Mouse (Mus musculus): ENCODE measurements around the gene Mad1l1.
A peak's percentile ranks its signal among the peaks of the same experiment; 100 is the strongest.

Gene Mad1l1

DNA sequence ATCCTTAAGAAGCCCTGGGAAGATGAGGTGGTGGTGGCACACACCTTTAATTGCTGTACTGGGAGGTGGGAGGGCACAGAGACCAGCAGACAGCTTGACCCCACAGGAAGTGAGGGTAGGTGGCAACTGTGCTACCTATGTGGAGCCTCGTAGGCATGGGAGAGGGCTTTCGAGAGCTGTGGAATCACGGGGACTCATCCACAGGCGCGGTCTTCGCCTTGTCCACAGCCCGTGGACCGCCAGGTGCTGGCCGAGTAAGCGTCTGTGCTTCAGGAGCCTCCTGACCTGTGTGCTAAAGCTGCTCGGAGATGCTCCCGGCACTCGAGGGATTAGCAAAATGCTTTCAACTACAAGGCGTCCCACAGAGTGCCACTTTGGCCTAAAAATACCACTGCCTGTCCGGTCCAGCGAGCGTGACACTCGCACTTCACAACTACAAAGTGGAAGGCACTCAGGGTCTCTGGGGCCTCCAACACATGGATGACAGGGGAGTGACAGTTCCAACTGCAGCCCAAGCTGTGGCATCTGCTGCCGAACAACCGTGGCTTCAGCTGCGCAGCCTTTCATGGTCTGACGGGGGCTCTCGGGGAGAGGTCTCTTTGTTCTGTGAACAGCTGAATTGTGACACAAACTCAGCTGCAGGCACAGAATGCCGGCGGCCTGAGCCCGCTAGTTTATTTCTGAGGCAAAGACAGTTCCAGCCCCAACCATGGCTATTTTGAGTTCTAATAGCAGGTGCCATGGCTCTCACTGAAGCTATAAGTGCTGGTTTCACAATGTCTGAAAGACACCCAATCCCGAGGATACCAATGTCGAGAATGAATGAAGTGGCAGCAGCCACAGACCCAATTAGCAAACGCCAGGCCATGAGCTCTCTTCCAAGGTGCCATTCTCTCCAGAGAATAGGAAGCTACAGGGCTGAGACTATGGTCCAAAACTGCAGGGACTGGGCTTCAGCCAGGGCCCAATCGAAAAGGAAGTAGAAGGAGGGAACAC is 57.3 kb downstream of the Mad1l1 start:
- DNase-seq (ENCODE audit: low spot score in 2 of 2), result peak; percentile 84 to 91

DNA sequence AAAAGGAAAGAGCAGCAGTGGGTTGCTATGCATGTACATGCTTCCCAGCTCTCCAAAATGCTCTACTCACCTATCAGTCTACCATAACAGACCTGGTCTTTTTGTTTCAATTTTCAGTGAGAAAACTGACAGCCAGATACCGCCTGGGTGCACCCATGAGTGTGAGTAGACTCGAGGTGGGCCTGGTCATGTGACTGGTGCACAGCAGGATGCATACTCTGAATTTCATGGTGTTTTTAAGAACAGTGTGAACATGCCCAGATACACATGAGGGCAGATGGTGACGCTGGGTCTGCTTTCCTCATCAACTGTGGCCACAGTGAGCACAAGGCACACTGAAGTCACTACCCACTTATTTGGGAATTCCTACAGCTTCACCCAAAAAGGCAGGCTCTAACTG is 59.0 kb downstream of the Mad1l1 start:
- DNase-seq (ENCODE audit: low spot score in 2 of 2), result peak; percentile 65 to 70

DNA sequence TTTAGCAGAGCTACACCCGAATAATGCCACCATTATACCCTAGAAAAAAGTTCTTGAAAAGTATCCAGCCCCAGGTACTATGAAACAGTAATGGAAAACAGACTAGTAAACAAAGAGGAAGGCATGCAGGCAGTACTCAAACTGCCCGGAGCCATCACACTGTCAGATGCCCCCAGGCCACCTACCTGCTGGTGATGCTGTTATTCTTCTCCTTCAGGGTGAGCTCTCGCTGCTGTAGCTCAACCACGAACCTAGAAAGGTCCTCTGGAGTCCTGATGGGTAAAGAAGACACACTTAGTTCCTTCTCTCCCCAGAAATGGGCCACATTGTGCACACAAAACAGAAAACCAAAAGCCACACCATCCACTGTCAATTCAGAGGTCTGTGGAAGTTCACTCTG is 60.0 kb downstream of the Mad1l1 start:
- DNase-seq (ENCODE audit: low spot score in 2 of 2), result no peak

DNA sequence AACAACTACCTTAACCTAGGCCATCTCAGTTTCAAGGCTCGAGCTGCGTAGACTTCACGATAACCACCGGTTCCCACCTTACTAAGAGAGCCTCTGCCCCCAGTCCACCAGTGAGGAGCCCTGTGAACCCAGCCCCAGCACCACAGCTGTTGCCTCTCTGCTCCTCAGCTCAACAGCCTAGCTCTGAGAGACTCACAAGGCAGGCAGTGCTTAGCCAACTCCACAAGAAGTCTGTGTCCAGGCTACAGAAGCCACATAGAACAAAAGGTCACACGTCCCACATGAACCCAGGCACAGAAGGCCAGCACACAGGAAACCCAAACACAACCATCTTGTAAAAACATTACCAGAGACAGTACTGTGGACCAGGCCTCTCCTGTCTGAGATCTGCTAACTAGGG is 62.7 kb downstream of the Mad1l1 start:
- DNase-seq (ENCODE audit: low spot score in 2 of 2), result no peak

DNA sequence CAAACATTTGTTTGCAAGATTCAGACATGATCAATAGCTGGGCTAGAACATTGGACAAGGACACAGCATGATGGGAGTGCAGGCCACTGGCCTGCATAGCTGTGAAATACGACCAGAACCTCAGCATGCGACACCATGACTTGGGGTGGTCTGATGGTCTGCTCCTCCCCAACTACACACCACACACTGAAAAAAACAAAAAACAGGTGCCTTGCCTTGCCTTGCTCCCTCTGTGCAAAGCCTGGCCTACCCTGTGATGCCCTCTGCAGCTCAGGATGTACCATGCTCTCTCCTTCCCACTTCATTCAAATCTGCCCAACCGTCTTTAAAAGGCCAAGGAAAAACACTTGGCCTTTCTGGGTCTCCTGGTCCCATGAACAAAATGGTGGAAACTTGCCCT is 63.3 kb downstream of the Mad1l1 start:
- DNase-seq (ENCODE audit: low spot score in 2 of 2), result peak; percentile 37 to 48

GRCm38 (mm10) chr5:140257439-140257838 is 63.9 kb downstream of the Mad1l1 start:
- no peak for DNase-seq (ENCODE audit: low spot score in 2 of 2)

GRCm38 (mm10) chr5:140256685-140257084 is 64.7 kb downstream of the Mad1l1 start:
- DNase-seq (ENCODE audit: low spot score in 2 of 2), result peak; percentile 47 to 52

DNA sequence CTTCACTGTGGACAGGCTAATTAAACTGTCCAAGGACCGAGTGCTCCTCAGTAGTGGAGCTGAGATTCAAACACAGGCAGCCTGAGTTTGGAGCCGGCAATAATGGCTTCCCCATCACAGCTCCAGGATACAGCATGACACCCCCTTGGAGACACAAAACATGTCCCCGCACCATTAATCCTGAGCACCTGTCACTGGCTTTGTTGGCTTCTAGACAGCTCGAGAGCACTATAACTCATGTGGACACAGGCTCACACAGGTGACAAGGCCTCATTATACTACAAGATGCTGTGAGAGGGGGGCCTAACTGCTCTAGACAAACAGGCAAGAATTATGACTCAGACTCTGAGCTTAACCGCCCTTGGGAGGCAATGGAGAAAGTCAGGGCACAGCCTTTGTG is 66.1 kb downstream of the Mad1l1 start:
- DNase-seq (ENCODE audit: low spot score in 2 of 2), result no peak

GRCm38 (mm10) chr5:140254656-140255055 is 66.7 kb downstream of the Mad1l1 start:
- no peak for DNase-seq (ENCODE audit: low spot score in 2 of 2)

GRCm38 (mm10) chr5:140251989-140252388 is 69.4 kb downstream of the Mad1l1 start:
- DNase-seq (ENCODE audit: low spot score in 2 of 2), result no peak

DNA sequence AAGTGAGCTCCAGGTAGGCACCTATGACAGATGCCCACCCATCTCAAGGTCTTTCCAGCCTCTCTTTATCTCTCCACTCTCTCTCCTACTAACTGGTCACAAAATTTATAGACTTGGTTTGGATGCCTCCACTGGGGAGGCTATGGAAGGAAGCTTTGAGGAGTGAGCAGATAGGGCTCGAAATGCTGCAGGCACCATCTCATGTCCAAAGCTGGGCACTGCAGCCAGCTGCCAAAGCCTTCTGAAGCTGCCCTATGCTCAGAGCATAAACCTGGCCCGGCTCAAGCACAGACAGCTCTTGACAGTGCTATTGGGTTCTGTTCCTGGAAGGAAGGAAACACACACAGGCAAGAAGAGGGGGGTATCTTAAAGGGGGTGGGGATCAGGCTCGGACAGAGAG is 71.0 kb downstream of the Mad1l1 start:
- DNase-seq (ENCODE audit: low spot score in 2 of 2), result no peak

- no peak for DNase-seq (ENCODE audit: low spot score in 2 of 2)
Measured at GRCm38 (mm10) chr5:140249359-140250062, 71.8 kb downstream of the Mad1l1 start.

GRCm38 (mm10) chr5:140248101-140248500 is 73.3 kb downstream of the Mad1l1 start:
- DNase-seq (ENCODE audit: low spot score in 2 of 2), result peak in 1 of 2 experiments; percentile 40

DNA sequence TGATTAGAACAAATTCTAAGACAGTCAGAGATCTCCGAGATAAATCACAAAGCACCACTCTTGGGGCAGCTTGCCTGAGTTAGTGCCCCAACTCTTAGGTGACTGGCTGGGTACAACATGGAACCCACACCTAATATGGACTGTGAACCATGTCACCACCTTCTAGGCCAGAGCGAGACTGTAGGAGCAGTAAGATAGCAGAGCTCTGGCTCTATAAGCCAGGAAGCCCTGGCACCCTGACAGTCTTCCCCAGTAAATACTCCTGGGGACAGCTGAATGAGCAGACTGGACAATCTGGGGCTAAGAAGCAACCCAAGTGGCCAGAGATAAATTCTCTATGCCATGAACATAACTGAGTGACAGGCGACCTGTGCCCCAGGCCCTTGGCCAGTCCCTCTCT is 81.1 kb downstream of the Mad1l1 start:
- DNase-seq (ENCODE audit: low spot score in 2 of 2), result no peak

DNA sequence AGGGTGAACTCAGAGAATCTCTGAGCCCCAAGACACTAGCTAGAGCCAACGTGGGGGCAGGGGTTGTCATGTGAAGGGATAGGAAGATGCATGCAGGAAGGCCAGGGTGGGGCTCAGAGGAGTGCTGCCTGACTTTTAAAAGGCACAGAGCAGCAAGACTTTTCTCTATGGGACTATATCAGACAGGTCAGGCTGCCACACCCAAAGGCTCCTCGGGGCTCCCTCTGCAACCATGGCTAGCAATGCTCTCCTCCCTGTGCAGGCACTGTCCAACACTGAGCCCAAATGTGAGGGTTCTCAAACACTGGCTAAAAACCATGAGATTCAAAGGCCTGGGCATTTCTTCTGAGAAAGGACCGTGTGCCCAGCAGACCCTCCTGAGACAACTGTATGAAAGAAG is 82.5 kb downstream of the Mad1l1 start:
- no peak for DNase-seq (ENCODE audit: low spot score in 2 of 2)

GRCm38 (mm10) chr5:140230818-140231217 is 90.5 kb downstream of the Mad1l1 start:
- no peak for DNase-seq (ENCODE audit: low spot score in 2 of 2)

- DNase-seq (ENCODE audit: low spot score in 2 of 2), result no peak
Measured at GRCm38 (mm10) chr5:140228306-140228705, 93.0 kb downstream of the Mad1l1 start.

GRCm38 (mm10) chr5:140226871-140227270 is 94.5 kb downstream of the Mad1l1 start:
- no peak for DNase-seq (ENCODE audit: low spot score in 2 of 2)

DNA sequence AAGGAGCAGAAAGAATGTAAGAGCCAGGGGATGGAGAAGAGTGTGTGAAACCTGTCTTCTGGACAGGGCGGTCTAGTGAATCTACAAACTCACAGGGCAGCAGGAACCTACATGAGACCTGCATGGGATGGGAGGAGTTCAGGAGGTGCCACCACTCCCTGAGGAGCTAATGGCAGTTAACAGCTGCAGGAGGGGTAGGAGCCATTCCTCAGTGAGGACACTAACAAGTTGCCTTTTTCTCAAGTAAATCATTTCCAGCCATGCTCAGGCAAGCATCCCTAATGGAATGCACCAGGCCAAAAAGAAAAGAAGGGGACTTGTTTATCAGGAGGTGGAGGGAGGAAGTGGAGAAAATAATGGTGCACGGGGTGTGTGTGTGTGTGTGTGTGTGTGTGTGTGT is 95.5 kb downstream of the Mad1l1 start:
- DNase-seq (ENCODE audit: low spot score in 2 of 2), result no peak

DNA sequence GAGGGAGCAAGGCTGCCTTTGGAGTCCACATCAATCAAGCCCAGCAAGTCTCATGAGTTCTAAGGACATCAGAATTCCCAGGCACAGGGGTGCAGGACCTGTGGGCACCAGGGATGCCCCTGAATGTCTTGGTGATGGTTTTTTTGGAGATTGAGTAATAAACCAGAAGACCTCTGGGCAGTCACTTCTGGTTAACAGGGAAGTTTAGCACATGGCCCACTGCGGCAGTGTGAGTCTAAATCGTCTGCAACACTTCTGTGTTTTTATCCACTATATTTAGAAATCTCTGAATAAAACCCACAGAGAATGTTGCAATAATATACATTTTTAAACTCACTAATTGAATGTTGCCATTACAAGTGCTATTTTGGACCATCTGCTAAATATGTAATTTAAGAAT is 96.2 kb downstream of the Mad1l1 start:
- DNase-seq (ENCODE audit: low spot score in 2 of 2), result no peak

DNA sequence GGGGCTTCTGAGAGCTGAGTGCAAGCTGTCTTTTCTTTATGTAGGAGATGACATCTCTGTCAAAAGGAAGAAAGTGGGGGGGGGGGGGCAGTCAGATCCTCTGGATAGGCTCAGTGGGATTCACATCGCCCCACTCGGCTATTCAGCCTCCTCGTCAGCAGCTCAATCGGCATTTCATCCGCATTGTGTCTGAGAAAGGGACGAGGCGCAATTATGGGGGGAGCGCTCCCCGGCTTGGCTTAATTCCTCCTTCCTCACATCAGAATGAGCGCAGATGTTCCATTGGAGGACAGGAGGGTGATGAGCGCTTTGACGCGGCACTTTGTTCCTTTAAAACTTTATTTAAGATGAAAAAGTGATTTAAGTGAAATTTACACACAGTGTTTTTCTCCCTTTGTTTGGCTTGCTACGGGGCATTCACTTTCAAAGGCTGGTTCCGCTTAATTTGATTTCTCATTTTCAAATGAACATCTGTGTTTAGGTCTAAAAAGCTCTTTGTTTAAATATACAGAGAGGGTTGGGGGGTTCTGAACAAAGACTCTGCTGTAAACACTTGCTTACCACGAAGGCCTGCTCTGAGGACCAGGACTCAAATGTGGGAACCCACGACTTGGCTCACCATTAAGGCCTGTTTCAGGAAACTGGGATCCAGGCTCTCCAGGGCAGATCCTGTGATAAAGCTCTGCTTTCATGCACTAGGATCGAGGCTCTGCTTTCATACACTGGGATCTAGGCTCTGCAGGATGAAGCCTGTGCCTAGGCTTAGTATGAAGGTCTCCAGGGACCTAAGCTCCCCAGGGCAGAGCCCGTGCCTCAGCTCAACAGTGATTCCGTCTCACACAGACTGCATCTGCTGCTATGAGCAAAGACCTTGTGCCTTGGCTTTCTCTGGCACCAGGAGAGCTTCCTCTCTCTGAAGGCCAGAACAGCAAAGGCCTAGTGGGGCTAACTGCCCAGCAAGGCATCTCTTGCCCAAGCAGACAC is 98.0 kb downstream of the Mad1l1 start:
- no peak for DNase-seq (ENCODE audit: low spot score in 2 of 2)
